Mouse (Mus musculus) testis, postnatal 14 days (tissue): Measurements from ENCODE around the gene Snx14.
"Not testable (repeated sequence)": the region's sequence is repeated elsewhere in the genome, so short reads cannot be mapped to it uniquely, and the experiment has no call there.

Source experiments
- DNase-seq: peaks from one replicate; pipeline ENCODE4 v3.0.0; 2021; ENCODE audit warnings: low spot score

Gene Snx14

DNA sequence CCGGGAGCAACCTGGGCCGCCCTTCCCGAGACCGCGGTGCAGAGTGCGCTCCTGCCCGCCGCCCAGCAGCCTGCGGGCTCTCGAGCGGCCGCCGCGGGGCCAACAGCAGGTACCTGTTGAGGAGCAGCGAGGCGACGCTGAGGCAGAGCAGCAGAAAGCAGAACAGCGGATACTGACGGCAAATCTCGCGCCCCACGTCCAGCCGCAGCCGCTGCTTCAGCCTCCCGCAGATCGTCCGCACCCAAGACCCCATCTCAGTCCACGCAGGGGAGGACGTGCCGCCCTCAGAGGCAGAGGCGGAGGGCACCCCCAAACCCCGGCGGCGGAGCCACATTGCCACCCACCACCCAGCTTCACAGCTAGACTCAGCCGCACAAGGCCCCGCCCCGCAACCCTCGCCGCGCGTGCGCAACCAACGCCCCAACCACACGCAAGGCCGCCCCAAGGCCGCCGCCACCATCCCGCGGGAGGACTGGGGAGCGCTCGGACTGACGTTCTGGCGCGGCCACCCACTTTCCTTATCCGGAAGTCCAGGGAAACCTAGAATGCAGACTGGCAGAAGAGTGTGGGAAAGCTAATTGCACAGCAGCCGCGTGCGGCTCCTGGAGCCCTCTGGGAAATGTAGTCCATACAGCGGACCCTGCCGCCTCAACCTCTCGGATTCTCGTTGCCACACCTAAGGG is at the start of gene Snx14:
Snx14 (minus strand) TSS at position 404 of the 683 bp plus-strand sequence.
- DNase-seq, result peak; percentile 95

GRCm38 (mm10) chr9:88484531-88484930 is 45.8 kb upstream of the Snx14 start:
- peak; percentile 17 for DNase-seq

- no peak for DNase-seq
Observed at GRCm38 (mm10) chr9:88482829-88483396, 44.2 kb upstream of the Snx14 start.

DNA sequence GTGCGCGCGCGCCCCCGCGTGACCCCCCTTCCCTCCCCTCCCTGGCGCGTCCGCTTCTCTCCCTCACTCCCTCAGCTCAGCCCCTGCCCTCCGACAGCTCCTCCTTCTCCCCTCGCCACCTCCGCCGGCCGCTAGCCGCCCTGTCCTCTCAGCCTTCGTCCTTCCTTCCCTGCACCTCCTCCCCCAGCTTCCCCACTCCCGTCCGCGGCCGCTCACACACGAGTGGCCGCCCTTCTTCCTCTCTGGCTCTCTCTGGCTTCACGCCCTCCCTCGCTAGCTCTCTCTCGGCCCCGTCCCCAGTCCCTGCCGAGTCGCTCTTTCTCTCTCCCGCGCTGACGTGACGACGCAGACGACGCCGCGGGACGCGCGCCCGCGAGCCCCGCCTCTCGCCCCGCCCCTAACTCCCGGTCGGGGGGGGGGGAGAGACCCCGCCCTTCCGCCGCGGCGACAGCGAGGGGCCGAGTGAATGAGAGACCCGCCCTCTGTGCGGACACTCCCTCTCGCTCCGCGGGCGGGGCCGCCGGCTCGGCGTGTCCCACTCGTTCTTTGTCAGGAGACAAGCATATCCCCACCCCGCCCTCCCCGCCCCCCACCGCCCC is 43.6 kb upstream of the Snx14 start, which contains the start of gene Syncrip:
Syncrip (minus strand) TSS at position 345 of the 599 bp plus-strand sequence.
- DNase-seq, result peak; percentile 95

DNA sequence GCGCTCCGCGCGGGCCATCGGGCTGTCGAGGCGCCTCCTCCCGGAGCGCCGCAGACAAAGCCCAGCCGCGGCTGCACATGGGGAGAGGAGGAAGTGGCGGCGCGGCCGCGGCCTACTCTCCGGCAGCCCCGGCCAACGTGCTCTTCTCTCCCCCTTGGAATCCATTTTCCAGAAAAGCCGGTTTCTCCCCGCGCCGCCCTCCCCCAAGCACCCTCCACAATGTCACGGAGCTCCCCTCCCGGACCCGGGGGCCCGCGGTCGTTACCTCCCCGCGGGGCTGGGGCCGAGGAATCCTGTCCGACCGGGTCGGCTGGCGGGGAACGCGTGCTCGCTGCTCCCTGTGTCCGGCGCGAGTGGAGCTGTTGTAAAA is 43.0 kb upstream of the Snx14 start:
- DNase-seq, result peak; percentile 69

- peak; percentile 72 for DNase-seq
Observed at GRCm38 (mm10) chr9:88481061-88481790, 42.5 kb upstream of the Snx14 start.

DNA sequence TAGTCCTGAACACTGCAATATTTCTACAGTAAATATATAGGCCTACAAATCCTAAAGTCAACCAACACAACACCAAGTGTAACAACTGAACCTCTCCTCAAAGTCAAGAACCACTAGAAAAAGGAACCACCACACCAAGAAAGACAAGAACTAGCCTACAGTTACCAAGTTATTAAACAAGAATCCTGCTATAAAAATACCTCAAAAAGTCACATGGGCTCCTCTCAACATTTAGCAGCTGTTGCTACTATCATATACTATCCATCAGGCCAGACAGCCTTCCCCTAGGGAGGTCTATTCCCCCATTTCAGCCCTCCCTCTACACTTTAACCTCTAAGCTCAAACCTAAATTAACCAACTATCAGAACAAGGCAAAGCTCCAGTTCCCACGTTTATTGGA is 41.4 kb upstream of the Snx14 start:
- no peak for DNase-seq

DNA sequence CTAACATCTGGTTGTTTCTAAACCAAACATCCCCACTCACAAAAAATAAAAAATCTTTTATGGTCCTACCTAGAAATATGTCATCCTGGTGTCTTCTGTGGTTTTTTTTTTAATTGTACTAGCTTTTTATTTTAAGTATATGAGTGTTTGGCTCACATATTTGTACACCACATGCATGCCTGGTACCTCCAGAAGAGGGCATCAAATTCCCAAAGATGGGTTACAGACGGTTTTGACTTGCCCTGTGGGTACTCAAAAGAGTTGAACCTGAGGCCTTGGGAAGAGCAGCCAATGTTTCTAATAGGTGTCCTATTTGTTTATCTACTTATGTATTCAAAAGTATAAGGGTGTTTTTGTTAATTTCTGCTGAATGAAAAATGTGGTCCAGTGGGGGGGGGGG is 37.4 kb upstream of the Snx14 start:
- no peak for DNase-seq

- DNase-seq, result not testable (repeated sequence)
Observed at GRCm38 (mm10) chr9:88461017-88461416, 22.3 kb upstream of the Snx14 start.

- DNase-seq, result no peak
Observed at GRCm38 (mm10) chr9:88439991-88440390, 1.2 kb upstream of the Snx14 start.

DNA sequence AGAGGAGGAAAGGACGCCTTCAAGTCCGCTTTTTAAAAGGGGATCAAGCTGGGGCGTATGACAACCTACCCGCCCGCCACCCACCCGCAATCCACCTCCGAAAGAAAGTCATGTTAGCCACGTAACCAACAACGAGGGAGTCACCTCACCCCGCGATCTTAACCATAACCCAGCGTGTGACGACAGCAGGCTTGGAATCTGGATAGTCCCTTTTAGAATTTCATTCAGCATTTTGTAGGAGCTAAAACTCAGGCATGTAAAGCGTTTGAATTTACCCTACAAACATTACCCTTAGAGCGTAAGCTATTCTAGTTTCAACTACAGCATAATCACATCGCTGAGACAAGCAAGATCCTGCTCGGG is 461 bp upstream of the Snx14 start:
- DNase-seq, result no peak

DNA sequence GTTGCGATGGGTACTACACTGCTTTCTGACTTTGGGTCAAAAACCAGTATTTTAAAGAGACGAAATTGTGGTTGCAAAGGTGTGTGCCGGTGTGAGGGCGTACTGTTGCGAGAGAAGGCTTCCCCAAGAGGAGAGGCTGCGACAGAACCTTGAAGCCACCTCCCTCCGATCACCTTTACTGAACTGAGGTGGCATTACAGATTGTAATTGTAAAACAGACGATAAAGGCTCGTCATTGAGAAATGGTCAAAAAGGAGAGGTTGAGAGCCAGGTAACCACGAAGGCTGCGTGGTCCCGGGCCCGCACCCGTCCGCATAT is 562 bp downstream of the Snx14 start:
- DNase-seq, result no peak

- DNase-seq, result no peak
Observed at GRCm38 (mm10) chr9:88437342-88438236, 1.2 kb downstream of the Snx14 start.

GRCm38 (mm10) chr9:88424356-88424755 is 14.4 kb downstream of the Snx14 start:
- DNase-seq, result no peak

DNA sequence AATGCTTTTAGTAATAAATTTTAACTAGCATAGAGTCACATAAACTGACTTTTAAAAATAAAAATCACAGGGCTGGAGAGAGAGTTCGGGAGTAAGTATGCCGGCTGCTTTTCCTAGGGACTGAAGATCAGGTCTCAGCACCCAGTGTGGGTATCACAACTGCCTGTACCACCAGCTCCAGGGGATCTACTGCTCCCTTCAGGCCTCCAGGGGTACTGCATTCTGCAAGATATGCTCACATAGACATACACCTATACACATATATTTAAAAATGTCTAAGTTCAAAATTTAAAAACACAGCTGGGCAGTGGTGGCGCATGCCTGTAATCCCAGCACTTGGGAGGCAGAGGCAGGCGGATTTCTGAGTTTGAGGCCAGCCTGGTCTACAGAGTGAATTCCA is 16.3 kb downstream of the Snx14 start:
- DNase-seq, result no peak

DNA sequence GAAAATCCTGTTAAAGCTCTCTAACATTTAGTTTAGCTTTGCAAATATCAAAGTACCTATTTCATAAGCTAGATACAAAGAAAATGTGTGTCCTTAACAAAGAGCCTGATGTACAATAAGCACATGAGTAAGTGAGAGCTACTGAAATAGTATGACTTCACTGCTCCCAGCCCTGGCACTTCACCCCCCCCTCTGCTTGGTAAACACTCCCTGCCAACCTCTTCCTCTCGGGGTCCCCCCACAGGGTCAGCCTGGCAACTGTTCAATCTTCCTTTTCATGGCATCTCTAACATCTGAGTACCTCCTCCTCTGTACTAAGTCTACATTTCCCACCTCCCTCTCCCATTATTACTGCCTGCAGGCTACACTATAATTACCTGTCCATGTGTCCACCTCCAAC is 22.0 kb downstream of the Snx14 start:
- DNase-seq, result no peak

- no peak for DNase-seq
Observed at GRCm38 (mm10) chr9:88409978-88410377, 28.8 kb downstream of the Snx14 start.

GRCm38 (mm10) chr9:88404515-88404914 is 34.2 kb downstream of the Snx14 start:
- DNase-seq, result no peak

GRCm38 (mm10) chr9:88404088-88404487 is 34.7 kb downstream of the Snx14 start:
- DNase-seq, result no peak

- DNase-seq, result no peak
Observed at GRCm38 (mm10) chr9:88398461-88398860, 40.3 kb downstream of the Snx14 start.

DNA sequence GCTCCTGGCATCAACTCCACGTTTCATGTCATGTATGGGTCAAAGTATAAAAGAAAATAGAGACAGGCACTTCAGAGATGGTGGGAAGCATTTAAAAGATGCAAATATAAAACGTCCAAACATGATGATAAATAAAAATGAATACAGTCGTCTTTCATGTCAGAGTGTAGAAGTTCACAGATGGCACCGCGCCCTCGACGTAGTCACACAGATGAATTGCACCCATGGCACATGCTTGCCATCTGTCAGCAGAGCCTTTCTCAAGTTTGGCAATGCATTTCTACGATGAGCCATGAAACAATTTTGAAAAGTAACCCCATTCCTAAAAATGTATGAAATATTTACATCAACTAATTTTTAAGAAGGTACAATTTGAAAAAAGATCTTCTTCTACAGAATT is 43.9 kb downstream of the Snx14 start:
- no peak for DNase-seq

- DNase-seq, result no peak
Observed at GRCm38 (mm10) chr9:88388826-88389225, 49.9 kb downstream of the Snx14 start.
